Mouse (Mus musculus) cortical plate, adult 2 months (tissue): ENCODE data around the gene Nyap1. TPM values are rescaled to one million over a fixed set of nuclear protein-coding genes. Genes with fewer than 3 reads are reported as not detected.
"Not testable (repeated sequence)": the region's sequence is repeated elsewhere in the genome, so short reads cannot be mapped to it uniquely, and the experiment has no call there.

Source experiments
- H3K27ac ChIP-seq: fragments of 200-500 bp; 2 replicates; pipeline ENCODE4 v1.5.1; 2012; ENCODE audit warnings: low read length, control low read depth, inconsistent platforms; ENCODE audit not compliant: insufficient read depth
- H3K4me1 ChIP-seq: fragments of 200-500 bp; 2 replicates; pipeline ENCODE4 v1.6.1; 2011; ENCODE audit warnings: low read length; ENCODE audit not compliant: control insufficient read depth, insufficient read depth
- H3K4me3 ChIP-seq: fragments of 200-500 bp; 2 replicates; pipeline ENCODE4 v1.5.1; 2011; ENCODE audit warnings: mild to moderate bottlenecking, low read length, control low read depth; ENCODE audit not compliant: insufficient read depth
- CTCF ChIP-seq: fragments of 200-500 bp; IDR thresholded peaks from 2 replicates; pipeline ENCODE4 v1.5.1; 2011; ENCODE audit warnings: mild to moderate bottlenecking, control low read depth, low read length; ENCODE audit not compliant: insufficient read depth; ENCODE audit errors: extremely low read depth
- POLR2A ChIP-seq: fragments of 200-500 bp; IDR thresholded peaks from 2 replicates; pipeline ENCODE4 v1.6.1; 2011; ENCODE audit warnings: mild to moderate bottlenecking, low read length, control low read depth; ENCODE audit not compliant: insufficient read depth; ENCODE audit errors: extremely low read depth
- polyA plus RNA-seq: library from polyadenylated mRNA; depleted of rRNA; stranded (reverse); fragments of >200 nt; gene quantifications from 2 replicates; pipeline ENCODE4 v1.2.3, GENCODE M21; 2012

The Nyap1 gene
- polyA plus RNA-seq, 1 experiment, result 69.7 TPM

GRCm38 (mm10) chr5:137734289-137735061 lies 6.9 kb downstream of the Nyap1 start:
- Histone ChIP-seq H3K27ac (peak overlapping the region; percentile 12; the same call in 1 of the 2 replicates), H3K4me1 (peaks cover 7% of the 10 kb centered on the region), H3K4me3 (no peak overlapping the region)
- TF ChIP-seq CTCF, result no peak
- TF ChIP-seq POLR2A, result peak; percentile 56; the same call in 1 of the 2 replicates

- Histone ChIP-seq H3K4me3 (peak overlapping the region; percentile 14), H3K4me1 (peaks cover 7% of the 10 kb centered on the region), H3K27ac (0 out of 2 replicates have a peak overlapping the region, but pooled peaks have one; percentile 8)
- TF ChIP-seq CTCF, result no peak
- TF ChIP-seq POLR2A, result no peak
Measured at GRCm38 (mm10) chr5:137733638-137734288, 7.6 kb downstream of the Nyap1 start.

- Histone ChIP-seq H3K4me3 (no peak overlapping the region), H3K4me1 (no peaks in the 10 kb centered on the region), H3K27ac (no peak overlapping the region)
- TF ChIP-seq POLR2A, result no peak
- no peak for TF ChIP-seq CTCF
Measured at GRCm38 (mm10) chr5:137726767-137727166, 14.6 kb downstream of the Nyap1 start.

GRCm38 (mm10) chr5:137723840-137724239 lies 17.6 kb downstream of the Nyap1 start:
- TF ChIP-seq POLR2A, result no peak
- TF ChIP-seq CTCF, result no peak
- H3K4me3 ChIP-seq, result no peak overlapping the region
- no peak overlapping the region for H3K27ac ChIP-seq
- no peaks in the 10 kb centered on the region for H3K4me1 ChIP-seq

- H3K27ac ChIP-seq, H3K4me3 ChIP-seq, H3K4me1 ChIP-seq: not testable (repeated sequence)
Measured at GRCm38 (mm10) chr5:137720558-137721164, 20.7 kb downstream of the Nyap1 start.

- Histone ChIP-seq H3K27ac (no peak overlapping the region), H3K4me1 (no peaks in the 10 kb centered on the region), H3K4me3 (no peak overlapping the region)
- no peak for TF ChIP-seq CTCF
- no peak for TF ChIP-seq POLR2A
Measured at GRCm38 (mm10) chr5:137719088-137719487, 22.3 kb downstream of the Nyap1 start.

GRCm38 (mm10) chr5:137718020-137718790 lies 23.2 kb downstream of the Nyap1 start:
- TF ChIP-seq CTCF (no peak), POLR2A (no peak)
- Histone ChIP-seq H3K4me3 (no peak overlapping the region), H3K4me1 (no peaks in the 10 kb centered on the region), H3K27ac (no peak overlapping the region)

- Histone ChIP-seq H3K4me3 (no peak overlapping the region), H3K27ac (no peak overlapping the region), H3K4me1 (no peaks in the 10 kb centered on the region)
- TF ChIP-seq CTCF, result no peak
Measured at GRCm38 (mm10) chr5:137715685-137716084, 25.7 kb downstream of the Nyap1 start.

GRCm38 (mm10) chr5:137713454-137713853 lies 28.0 kb downstream of the Nyap1 start:
- H3K27ac ChIP-seq, result no peak overlapping the region
- no peak for TF ChIP-seq CTCF
- TF ChIP-seq POLR2A, result no peak
- no peak overlapping the region for H3K4me3 ChIP-seq
- no peaks in the 10 kb centered on the region for H3K4me1 ChIP-seq
